Mouse (Mus musculus) kidney, postnatal 14 days (tissue): ENCODE measurements at regions not wholly inside any gene's neighbourhood (a gene's known extent, or its start where the extent isn't known, plus 50 kb on each side); places are given as distances from the start of the nearest gene placed in this dataset.
A peak's percentile ranks its signal among the peaks of the same experiment; 100 is the strongest.

Source experiments
- DNase-seq: peaks from one replicate; pipeline ENCODE4 v3.0.0; 2022; ENCODE audit warnings: mixed read lengths

- no peak for DNase-seq
Measured at GRCm38 (mm10) chr7:74224378-74224777, 210.9 kb upstream of the St8sia2 start.

- peak; percentile 3 for DNase-seq
Measured at GRCm38 (mm10) chr7:74200661-74201060, 187.2 kb upstream of the St8sia2 start.

- DNase-seq, result no peak
Measured at GRCm38 (mm10) chr7:74198796-74199195, 185.3 kb upstream of the St8sia2 start.

GRCm38 (mm10) chr7:74184661-74185060 is 171.2 kb upstream of the St8sia2 start:
- no peak for DNase-seq

GRCm38 (mm10) chr7:74174206-74174605 is 160.7 kb upstream of the St8sia2 start:
- no peak for DNase-seq

- no peak for DNase-seq
Measured at GRCm38 (mm10) chr7:74173230-74173612, 159.7 kb upstream of the St8sia2 start.

GRCm38 (mm10) chr7:74172504-74173229 is 159.2 kb upstream of the St8sia2 start:
- no peak for DNase-seq

- DNase-seq, result no peak
Measured at GRCm38 (mm10) chr7:74151590-74151989, 138.1 kb upstream of the St8sia2 start.

- no peak for DNase-seq
Measured at GRCm38 (mm10) chr7:74143236-74143635, 129.7 kb upstream of the St8sia2 start.

GRCm38 (mm10) chr7:74138169-74138568 is 124.7 kb upstream of the St8sia2 start:
- peak; percentile 12 for DNase-seq

- DNase-seq, result no peak
Measured at GRCm38 (mm10) chr7:74130206-74130836, 116.8 kb upstream of the St8sia2 start.

- DNase-seq, result no peak
Measured at GRCm38 (mm10) chr7:74112071-74112470, 98.6 kb upstream of the St8sia2 start.

GRCm38 (mm10) chr7:74108347-74108746 is 94.9 kb upstream of the St8sia2 start:
- peak; percentile 10 for DNase-seq

GRCm38 (mm10) chr7:74107176-74107928 is 93.9 kb upstream of the St8sia2 start:
- peak; percentile 63 for DNase-seq

- no peak for DNase-seq
Measured at GRCm38 (mm10) chr7:74091402-74092025, 78.0 kb upstream of the St8sia2 start.

GRCm38 (mm10) chr7:74080846-74081235 is 67.4 kb upstream of the St8sia2 start:
- no peak for DNase-seq

GRCm38 (mm10) chr7:74080079-74080845 is 66.8 kb upstream of the St8sia2 start:
- DNase-seq, result peak; percentile 31

- no peak for DNase-seq
Measured at GRCm38 (mm10) chr7:74072632-74073031, 59.1 kb upstream of the St8sia2 start.

- DNase-seq, result no peak
Measured at GRCm38 (mm10) chr7:74070836-74071235, 57.3 kb upstream of the St8sia2 start.

- DNase-seq, result peak; percentile 59
Measured at GRCm38 (mm10) chr7:74065449-74066099, 52.1 kb upstream of the St8sia2 start.
